Mouse (Mus musculus) right cerebral cortex, adult 2 months (tissue): ENCODE measurements around the gene AC141477.1.

Source experiments
- DNase-seq, 2 experiments: peaks; one replicate each; pipeline ENCODE4 v3.0.0; 2021 to 2022; ENCODE audit warnings: low spot score in 2 of 2

The AC141477.1 gene

DNA sequence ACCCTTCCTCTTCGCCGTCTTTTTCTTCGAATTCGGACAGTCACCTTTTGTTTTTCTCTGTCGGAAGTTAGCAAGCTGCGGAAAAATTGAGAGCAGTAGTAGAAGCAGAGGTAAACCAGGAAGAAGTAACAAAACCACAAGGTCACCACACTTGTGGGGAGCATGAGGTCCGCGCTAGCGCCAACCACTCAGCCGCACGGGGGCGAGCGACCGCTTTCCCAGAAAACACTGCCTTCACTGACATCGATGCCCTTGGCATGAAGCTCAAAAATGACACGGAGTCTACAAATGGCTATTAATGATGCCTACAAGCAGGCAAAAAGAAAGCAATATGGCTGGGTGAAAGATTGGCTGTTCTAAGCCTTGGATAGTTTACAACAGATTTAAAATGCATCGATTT lies at the start of gene AC141477.1:
Gene AC141477.1 (minus strand): TSS at position 164 of the 400 bp plus-strand sequence.
- no peak for DNase-seq

DNA sequence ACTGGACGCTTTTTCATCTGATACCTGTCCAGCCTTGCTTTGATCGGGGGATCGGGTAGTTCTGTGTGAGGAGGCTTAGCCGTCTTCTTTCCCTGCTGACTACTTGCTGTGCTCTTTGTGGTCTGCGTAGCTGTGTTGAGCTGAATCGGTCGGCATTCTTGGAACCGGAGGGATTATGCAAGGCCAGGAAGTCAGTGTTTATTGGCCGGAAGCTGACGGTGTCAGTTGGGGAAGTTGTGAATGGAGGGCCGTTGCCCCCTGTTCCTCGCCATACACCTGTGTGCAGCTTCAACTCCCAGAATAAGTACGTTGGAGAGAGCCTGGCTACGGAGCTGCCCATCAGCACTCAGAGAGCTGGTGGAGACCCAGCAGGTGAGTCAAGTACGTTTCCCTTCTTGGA lies 49.0 kb upstream of the AC141477.1 start:
- DNase-seq, result no peak

DNA sequence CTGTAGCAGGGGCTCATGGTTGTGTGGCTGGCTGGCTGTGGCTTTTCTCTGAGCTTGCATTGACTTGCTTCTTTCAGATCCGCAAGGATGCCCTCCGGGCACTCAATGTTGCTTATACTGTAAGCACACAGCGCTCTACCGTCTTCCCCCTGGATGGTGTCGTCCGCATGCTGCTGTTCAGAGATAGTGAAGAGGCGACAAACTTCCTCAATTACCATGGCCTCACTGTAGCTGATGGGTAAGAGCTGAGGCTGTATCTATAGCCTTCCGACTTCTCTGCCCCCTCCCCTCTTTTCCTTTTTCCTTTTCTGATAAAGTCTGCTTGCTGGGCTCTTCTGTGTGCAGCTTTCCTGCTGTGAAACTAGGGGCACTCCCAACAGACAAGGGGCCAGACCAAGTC lies 48.0 kb upstream of the AC141477.1 start:
- no peak for DNase-seq

DNA sequence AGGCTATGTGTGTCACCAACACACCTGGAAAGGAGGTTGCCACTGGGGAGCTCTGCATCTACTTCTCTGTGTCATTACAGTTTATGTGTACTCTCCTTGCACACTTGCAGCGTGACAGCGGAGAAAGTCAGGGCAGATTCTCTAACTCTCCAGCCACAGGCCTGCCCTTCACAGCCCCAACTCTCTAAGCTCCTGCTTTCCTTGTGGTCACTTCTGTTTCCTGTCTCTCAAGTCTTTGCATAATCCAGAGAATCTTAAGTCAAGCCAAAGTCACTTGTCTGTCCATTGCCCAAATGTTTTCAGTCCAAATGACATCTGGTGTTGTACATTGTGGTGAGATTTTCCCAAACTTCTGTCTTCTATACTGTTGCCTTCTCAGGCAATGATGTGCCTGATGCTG lies 46.1 kb upstream of the AC141477.1 start:
- no peak for DNase-seq

DNA sequence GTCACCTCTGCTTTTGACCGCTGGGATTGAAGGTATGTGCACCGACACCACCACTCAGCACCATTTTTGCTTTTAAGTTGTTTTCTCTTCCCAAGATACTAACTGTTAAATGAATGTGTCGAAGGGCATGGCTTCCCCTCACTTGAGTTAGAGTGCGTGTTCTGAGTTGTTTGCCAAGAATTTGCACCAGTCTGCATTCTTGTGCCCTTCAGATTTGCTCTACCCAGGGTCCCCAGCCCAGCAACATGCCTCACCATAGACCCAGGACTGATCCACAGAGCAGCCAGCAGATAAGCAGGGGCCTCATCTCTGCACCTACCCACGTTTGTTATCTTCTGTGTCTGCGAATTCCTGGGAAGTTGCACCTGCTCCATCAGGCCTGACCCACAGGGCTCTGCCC lies 41.2 kb upstream of the AC141477.1 start:
- no peak for DNase-seq

DNA sequence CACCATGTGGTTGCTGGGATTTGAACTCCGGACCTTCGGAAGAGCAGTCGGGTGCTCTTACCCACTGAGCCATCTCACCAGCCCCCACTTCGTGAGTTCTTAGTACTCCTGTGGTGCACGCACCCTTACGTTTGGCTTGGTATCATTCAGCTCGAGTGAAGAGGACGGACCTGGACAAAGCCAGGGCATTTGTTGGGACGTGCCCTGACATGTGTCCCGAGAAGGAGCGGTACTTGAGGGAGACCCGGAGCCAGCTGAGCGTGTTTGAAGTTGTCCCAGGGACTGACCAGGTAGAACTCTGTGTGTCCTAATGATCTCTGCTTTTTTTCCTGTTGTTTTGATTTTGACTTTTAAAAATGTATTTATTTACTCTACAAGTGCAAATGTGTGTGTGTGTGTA lies 40.6 kb upstream of the AC141477.1 start:
- DNase-seq, result no peak

DNA sequence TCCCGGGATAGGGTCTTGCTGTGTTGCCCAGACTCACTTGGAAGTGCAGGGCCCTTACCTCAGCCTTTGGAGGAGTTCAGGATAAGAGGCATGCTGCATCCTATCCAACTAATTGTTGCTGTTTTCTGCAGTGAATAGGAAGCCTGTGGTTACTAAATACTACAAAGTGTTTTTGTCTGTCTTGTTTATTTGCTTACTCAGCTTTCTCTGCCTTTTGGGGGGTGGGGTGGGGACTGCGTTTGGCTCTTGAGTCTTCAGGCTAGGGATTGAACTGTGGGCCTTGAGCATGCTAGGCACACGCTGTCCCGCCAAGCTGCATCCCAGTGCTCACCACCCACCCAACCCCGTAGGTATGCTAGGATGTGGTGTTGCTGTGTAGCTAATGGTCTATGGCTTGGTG lies 33.5 kb upstream of the AC141477.1 start:
- DNase-seq, result no peak

DNA sequence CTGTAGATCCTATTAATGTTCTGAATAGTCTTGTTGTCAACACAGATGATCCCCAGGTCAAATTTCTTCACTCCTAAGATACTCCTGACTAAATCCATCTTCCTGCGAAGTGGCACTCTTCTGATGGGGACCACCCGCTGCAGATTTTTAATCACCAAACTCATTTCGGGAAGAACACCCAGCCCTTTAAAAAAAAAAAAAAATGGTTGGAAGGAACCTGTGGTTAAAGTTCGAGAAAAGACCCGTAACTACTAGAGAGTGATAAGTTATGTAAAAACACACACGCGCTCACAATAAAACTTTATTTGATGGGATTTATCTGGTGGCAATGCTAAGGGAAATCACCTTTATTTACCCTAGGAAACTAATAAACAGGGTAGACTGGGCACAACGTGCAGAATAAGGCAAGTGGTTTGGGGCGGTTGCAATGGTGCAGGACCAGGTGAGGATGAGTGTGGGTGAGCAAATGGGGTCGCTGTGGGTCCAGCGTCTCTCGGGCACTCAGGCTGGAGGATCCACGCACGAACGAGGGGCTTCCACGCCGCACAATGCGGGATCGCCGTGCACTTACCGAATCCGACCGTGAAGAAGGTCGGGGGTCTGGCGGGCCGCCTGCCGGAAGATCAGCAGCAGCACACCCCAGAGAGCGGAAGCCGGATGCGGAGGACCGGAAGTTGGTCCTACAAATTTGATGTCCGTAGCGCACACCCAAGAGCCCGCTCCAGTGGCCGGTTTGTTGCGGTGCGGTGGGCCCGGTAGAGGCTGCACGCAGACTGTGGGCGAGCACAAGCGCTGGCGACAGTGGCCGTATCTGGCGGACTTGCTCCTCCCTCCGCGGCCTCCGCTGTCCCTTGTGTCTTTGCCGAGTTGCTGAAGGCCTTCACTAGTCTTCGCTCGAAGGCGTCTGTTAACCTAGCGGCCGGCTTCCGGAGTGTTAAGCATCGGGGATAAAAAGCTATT lies 28.2 kb upstream of the AC141477.1 start, which contains the start of the genes Mcm3ap and Ybey:
Gene Mcm3ap (plus strand): TSS at position 725 of the 960 bp plus-strand sequence.
Gene Ybey (minus strand): TSS at position 912 of the 960 bp plus-strand sequence.
- DNase-seq, result peak; percentile 91

DNA sequence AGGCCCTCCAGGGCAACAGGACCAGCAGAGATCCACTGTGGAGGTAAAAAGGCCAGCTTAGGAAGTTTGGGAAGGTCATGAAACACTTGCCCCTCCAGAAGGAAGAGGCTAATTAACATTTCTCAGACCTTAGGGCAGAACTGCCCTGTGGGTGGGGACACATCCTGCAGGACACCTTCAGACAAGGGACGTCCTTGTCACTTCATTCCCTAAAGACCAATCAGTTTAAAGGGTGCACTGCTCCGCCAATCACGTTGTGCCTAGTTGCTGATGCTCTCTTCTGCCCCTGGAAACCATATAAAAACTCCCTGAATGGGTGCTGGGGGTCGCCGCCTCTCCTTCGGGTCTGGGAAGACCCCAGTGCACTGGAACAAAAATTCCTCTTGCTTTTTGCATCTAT lies 22.5 kb upstream of the AC141477.1 start:
- no peak for DNase-seq

DNA sequence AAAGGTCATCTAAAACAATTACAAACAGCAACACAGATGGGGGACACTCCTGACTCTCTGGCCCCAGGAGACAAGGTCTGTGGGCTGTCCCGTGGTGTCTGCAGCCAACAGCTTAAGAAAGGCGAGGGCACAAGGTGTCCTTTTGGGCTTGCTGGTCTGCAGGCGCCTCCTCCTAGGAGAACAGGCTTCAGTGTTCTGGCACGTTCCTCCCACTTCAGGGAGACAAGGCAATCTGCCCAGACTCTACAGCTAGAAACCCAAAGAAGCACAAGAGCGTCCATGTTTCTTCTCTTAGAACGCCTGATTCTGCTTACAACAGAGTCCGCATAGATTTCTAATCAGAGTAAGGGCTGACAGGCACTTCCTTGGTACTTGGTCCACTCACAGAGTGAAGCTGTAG lies 22.1 kb upstream of the AC141477.1 start:
- DNase-seq, result peak; percentile 20 to 25

DNA sequence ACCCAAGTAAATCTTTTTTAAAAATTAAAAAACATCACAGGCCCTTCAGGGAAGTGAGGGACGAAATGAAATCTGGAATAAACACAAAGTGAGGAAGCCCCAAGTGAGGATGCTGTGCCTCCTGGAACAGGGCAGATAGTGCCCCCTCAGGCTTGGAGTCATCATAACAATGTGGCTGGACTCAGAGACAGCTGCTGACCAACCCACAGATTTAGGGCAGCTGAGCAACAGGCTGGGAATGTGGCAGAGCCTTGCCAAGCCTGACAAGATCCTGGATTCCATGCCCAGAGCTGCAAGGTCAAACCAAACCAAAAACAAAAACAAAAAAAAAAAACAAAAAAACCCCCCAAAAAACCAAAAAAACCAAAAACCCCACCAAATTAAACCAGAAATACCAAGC lies 21.0 kb upstream of the AC141477.1 start:
- no peak for DNase-seq

DNA sequence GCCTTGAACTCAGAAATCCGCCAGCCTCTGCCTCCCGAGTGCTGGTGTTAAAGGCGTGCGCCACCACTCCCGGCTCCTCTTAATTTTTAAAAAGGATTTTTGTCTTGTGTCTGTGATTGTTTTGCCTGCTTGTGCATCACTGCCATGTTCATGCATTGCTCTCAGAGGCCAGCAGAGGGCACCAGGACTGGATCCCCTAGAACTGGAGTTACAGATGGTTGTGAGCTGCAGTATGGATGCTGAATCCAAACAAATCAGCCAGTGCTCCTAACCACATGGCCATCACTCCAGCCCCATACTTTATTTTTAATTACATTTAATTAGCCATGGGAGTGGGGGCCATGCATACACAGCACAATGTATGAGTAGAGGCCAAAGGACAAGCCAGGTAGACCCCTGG lies 15.0 kb upstream of the AC141477.1 start:
- peak; percentile 62 to 66 for DNase-seq

DNA sequence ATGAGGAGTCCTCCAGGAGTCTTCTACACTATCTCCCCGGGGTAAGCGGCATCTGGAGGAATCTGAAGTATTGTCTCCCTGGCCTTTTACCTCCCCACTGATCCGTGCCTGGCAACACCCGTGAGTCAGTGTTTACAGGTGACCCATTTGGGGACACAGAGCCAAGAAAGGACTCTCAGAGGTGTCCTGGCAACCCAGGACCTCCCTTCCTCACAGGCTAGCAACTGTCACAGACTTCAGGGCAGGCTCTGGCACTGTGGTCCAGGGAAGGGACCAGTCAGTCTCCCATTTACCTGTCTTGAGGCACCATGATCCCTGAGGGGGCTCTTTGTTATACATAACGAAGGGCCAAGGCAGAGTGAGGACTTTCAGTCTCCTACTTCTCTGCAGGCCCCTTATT lies 8.6 kb upstream of the AC141477.1 start, which contains the start of gene 2610028H24Rik:
Gene 2610028H24Rik (plus strand): TSS at position 231 of the 400 bp plus-strand sequence.
- DNase-seq, result no peak

DNA sequence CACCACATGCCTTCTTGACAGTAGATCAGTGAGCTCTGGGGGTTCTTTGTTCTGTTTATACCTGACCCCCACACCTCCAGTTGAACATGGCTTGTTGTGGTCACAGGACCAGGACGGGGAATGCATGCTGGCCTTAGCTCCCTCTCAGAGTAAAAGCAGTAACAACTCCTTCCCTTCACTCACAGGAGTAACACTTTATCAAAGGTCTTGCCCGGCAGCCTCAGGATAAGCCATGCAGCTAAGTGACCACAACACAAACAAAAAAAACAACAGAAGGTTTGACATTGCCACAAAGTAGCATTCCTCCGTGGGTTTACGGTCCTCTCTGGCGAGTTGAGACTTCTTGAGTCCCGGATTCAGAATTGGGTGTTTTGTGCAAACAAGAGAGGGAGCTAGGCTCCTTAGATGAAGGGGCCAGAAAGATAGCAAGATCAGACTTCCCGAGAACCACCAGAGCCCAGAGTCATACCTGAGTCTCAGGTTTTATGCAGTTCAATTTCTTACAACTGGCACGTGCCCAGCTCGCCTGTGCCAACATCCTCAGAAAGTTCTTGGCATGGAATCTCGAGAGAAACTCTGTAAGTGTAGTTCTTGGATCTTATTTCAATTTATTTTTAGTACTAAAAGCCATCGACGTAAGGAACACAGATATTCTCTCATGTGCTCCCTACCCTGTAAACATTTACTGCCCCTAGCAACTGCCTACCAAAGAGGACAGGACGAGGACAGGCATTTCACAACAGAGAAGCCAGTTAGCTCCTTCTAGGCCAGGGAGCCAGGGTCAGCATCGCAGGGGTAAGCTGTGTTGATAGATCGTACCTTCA lies 7.4 kb upstream of the AC141477.1 start:
- DNase-seq, result no peak

DNA sequence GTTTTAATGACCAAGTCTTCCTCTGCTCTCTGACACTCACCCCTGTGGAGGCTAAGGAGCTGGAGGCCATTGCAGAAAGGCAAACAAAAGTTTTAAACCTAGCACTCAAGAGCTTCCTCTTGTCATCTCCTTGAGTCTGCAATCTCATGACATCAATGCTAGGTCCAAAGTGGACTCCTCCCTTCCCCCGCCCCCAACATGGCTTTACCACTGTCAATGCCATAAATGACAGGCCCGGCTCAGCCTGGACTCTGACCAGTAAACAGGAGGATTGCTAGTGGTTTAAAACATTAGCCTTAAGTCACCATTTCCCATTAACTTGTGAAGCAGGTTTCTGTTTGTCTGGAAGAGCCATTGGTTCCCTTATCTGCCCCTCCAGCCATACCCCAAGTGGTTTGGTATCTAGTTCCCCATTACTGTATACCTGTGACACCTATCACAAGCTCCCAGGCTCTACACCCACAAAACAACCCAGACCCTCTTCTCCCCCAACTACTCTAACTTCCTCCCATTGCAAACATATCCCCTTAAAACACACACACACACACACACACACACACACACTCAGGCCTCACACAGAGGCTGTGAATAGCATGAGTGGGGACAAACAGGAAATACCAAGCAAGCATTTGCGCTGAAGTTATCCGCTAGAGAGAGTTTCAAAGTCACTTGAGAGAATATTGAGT lies 5.9 kb upstream of the AC141477.1 start:
- no peak for DNase-seq

DNA sequence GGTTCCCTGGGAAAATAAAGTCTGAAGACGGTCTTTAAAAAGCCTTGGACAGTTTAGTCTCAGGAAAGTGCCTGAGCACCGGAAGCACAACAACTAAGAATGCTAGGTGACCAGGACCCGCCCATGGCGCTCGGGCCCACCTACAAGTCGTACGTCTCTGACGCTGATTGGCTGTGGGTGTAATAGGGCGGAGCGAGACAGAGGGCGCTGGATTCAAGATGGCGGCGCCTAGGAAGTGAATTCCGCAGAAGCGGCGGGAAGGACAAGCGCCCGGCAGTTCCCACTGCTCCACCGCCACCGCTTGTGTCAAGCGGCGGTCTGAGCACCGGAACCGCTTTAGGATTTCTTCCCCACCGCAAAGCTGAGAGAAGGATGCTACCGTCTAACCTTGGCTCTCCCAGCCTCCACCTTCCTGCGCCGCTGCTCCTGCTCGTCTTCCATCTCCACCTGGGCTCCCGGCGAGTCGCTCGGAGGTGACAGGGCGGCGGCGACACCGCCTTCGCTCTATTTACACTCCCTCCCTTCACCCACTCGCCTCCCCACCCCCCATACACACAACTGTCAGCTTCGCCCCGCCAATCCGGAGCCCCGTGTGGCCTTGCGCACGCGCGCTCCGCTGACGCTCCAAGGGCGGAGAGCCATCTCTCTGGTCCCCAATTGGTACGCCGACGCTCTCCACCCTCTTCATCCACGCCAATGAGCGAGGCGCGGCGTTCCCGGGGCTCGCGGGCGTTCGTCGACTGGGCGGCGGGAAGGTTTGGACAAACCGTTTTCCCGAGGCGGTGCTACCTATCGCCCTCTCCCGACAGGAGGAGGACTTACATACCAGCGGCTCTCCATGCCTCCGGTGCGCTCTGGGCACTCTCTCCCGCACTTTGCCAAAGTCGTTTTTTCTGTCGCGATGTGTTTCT lies 2.2 kb upstream of the AC141477.1 start, which contains the start of gene Pcnt:
Gene Pcnt (minus strand): TSS at position 609 of the 911 bp plus-strand sequence.
- DNase-seq, result peak; percentile 96

DNA sequence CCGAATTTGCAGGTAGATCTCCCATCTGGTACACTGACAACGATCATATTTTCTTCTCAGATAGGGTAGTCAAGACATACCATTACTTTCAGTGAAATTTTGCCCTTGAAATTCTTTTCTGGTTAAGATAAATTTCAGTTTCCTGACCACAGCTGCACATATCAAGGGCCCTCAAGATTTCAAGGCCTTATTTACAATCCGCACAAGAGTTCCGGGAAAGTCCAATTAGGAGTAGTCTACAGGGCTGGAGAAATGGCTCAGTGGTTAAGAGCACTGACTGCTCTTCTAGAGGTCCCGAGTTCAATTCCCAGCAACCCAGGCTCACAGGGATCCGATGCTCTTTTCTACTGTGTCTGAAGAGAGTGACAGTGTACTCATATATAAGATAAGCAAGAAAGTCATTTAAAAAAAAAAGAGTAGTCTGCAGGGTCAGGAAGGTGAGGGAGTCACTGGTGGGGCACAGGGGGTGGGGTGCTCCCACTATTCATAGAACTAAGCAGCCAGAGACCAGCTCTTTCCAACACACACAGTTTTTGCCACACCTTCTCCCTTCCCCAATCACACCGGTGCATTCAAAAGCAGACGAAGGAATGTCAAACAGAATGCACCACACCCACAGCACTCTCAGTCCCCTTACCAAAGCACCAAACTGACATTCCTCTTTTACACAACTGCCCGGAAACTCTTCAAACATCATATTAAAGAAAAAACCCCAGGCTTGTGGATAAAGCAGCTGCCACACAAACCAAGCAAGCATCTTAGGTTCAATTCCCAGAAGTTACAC lies 945 bp downstream of the AC141477.1 start:
- DNase-seq, result no peak

DNA sequence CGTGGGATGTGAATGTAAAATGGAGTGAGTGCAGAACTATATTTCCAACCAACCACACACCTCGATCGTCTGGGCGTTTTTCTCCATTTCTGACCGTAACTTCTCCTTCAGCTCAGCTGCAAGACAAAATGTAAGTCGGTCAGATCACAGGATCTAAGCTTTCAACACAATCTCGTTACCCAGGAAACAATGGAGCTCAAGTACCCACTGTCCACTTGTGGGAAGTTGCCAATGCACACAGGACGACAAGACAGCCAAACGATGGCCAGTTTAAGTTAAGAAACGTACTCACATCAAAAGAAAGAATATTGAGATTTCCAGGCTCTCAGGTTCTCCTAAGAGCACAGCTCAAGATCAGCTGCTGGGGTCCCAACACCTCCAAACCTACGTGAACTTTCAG lies 6.3 kb downstream of the AC141477.1 start:
- no peak for DNase-seq

DNA sequence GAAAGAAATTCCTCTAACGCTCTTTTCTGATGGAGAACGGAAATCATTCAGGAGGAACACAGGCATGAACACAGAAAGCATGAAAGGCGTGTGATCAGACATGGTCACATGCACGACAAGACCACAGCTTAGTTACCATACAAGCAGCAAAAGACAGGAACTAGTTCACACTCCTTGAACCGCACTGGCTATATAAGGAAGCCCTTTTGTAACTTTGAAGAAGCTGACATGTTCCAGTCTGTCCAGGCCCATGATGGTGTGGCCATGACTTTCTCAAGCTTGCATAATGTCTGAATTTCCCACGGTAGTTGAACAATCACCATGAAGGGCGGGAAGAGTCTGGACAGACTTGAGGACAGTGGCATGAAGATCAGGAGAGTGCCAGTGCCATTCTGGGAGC lies 14.6 kb downstream of the AC141477.1 start:
- DNase-seq, result no peak

DNA sequence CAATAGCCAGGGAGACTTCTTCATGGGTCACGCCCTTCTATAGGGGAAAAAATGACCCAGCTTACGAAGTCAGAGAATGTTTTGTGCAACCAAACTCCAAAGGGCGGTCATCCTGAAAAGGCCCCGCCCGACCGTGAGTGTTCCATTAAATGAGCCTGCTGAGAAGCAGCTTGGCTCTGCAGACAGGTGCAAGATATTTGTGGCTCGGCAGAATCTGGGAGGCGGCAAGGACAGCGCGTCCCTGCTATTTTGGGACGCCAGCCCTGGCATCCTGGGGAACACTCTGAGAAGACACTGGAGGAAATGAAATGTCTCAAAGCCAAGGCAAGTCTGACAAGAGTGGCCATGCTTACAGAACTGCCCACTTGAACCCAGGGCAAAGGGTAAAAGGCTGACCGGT lies 23.4 kb downstream of the AC141477.1 start:
- DNase-seq, result peak; percentile 51 to 58
